Mouse (Mus musculus) MEL (cell line): ENCODE measurements around the gene Rer1. TPM values are rescaled to one million over a fixed set of nuclear protein-coding genes. Genes with fewer than 3 reads are reported as not detected.
A peak's percentile ranks its signal among the peaks of the same experiment; 100 is the strongest.

Source experiments
- DNase-seq: peaks from one replicate; pipeline ENCODE4 v3.0.0; 2011; ENCODE audit warnings: low read depth, low spot score
- H3K27ac ChIP-seq: 2 replicates; pipeline ENCODE4 v1.5.1; 2012; ENCODE audit warnings: low read depth, mild to moderate bottlenecking, control low read depth, low read length, moderate library complexity; ENCODE audit not compliant: control insufficient read depth
- H3K27me3 ChIP-seq, 2 experiments: fragments of 150-350 bp in 1 of 2; sonication (generic) in 1 of 2; 2 replicates each; pipeline ENCODE4 v1.6.1; 2012; ENCODE audit warnings: low read length in 2 of 2, mild to moderate bottlenecking in 2 of 2, improper control_type of control experiment in 1 of 2, moderate library complexity in 1 of 2; ENCODE audit not compliant: insufficient read depth in 2 of 2, control insufficient read depth in 1 of 2
- H3K36me3 ChIP-seq, 2 experiments: 2 replicates each; pipeline ENCODE4 v1.6.1; 2012 to 2014; ENCODE audit warnings: low read length in 2 of 2, improper control_type of control experiment in 1 of 2, inconsistent platforms in 1 of 2, mild to moderate bottlenecking in 1 of 2; ENCODE audit not compliant: insufficient read depth in 2 of 2, control insufficient read depth in 1 of 2
- H3K4me1 ChIP-seq, 2 experiments: fragments of 150-350 bp in 1 of 2; sonication (generic) in 1 of 2; 2 replicates each; pipeline ENCODE4 v1.6.1; 2012; ENCODE audit warnings: low read length in 2 of 2, improper control_type of control experiment in 1 of 2, mild to moderate bottlenecking in 1 of 2; ENCODE audit not compliant: insufficient read depth in 2 of 2, control insufficient read depth in 1 of 2
- H3K4me3 ChIP-seq, 2 experiments: fragments of 150-350 bp in 1 of 2; sonication (generic) in 1 of 2; 2 replicates each; pipeline ENCODE4 v1.5.1; 2012; ENCODE audit warnings: low read depth in 2 of 2, low read length in 2 of 2, mild to moderate bottlenecking in 2 of 2, moderate library complexity in 2 of 2, control low read depth in 1 of 2, improper control_type of control experiment in 1 of 2; ENCODE audit not compliant: control insufficient read depth in 1 of 2, insufficient read depth in 1 of 2
- H3K79me2 ChIP-seq: 2 replicates; pipeline ENCODE4 v1.6.1; 2012; ENCODE audit warnings: mild to moderate bottlenecking, low read length, moderate library complexity; ENCODE audit not compliant: control insufficient read depth, poor library complexity, insufficient read depth
- H3K9ac ChIP-seq: 2 replicates; pipeline ENCODE4 v1.6.1; 2012; ENCODE audit warnings: low read depth, mild to moderate bottlenecking, control low read depth, low read length, moderate library complexity; ENCODE audit not compliant: control insufficient read depth, poor library complexity, severe bottlenecking
- H3K9me3 ChIP-seq: fragments of 150-350 bp; sonication (generic); replicated peaks from 2 replicates; pipeline ENCODE4 v1.6.1; 2012; ENCODE audit warnings: mild to moderate bottlenecking, low read length, improper control_type of control experiment, moderate library complexity; ENCODE audit not compliant: insufficient read depth
- BHLHE40 ChIP-seq: IDR thresholded peaks from 2 replicates; pipeline ENCODE4 v1.6.1; 2012; ENCODE audit warnings: low read depth, mild to moderate bottlenecking, inconsistent platforms, low read length, improper control_type of control experiment, borderline replicate concordance
- CHD1 ChIP-seq: IDR thresholded peaks from 2 replicates; pipeline ENCODE4 v1.6.1; 2012; ENCODE audit warnings: low read depth, mild to moderate bottlenecking, inconsistent platforms, low read length, improper control_type of control experiment
- CHD2 ChIP-seq: IDR thresholded peaks from 2 replicates; pipeline ENCODE4 v1.6.1; 2011; ENCODE audit warnings: low read length, improper control_type of control experiment
- CTCF ChIP-seq, 3 experiments: IDR thresholded peaks in 2 of 3; conservative IDR thresholded peaks in 1 of 3; 2 replicates each; pipeline ENCODE4 v1.5.1; 2011 to 2012; ENCODE audit warnings: low read length in 3 of 3, low read depth in 2 of 3, mild to moderate bottlenecking in 2 of 3, improper control_type of control experiment in 1 of 3, inconsistent platforms in 1 of 3, mixed read lengths in 1 of 3, moderate library complexity in 1 of 3; ENCODE audit not compliant: control insufficient read depth in 1 of 3, insufficient read depth in 1 of 3, poor library complexity in 1 of 3, severe bottlenecking in 1 of 3
- E2F4 ChIP-seq: IDR thresholded peaks from 2 replicates; pipeline ENCODE4 v1.6.1; 2011; ENCODE audit warnings: low read depth, low read length, improper control_type of control experiment, borderline replicate concordance
- ETS1 ChIP-seq: IDR thresholded peaks from 2 replicates; pipeline ENCODE4 v1.6.1; 2012; ENCODE audit warnings: low read depth, mild to moderate bottlenecking, inconsistent platforms, low read length, improper control_type of control experiment, moderate library complexity
- GABPA ChIP-seq: IDR thresholded peaks from 2 replicates; pipeline ENCODE4 v1.6.1; 2012; ENCODE audit warnings: low read depth, mild to moderate bottlenecking, inconsistent platforms, low read length, improper control_type of control experiment, moderate library complexity
- GATA1 ChIP-seq: IDR thresholded peaks from 2 replicates; pipeline ENCODE4 v1.6.1; 2011; ENCODE audit warnings: low read depth, low read length, improper control_type of control experiment
- HCFC1 ChIP-seq: IDR thresholded peaks from 2 replicates; pipeline ENCODE4 v1.6.1; 2012; ENCODE audit warnings: low read depth, mild to moderate bottlenecking, inconsistent platforms, low read length, improper control_type of control experiment, moderate library complexity
- MAFK ChIP-seq: IDR thresholded peaks from 2 replicates; pipeline ENCODE4 v1.6.1; 2011; ENCODE audit warnings: low read depth, mild to moderate bottlenecking, low read length, improper control_type of control experiment, borderline replicate concordance
- MAX ChIP-seq: IDR thresholded peaks from 2 replicates; pipeline ENCODE4 v1.6.1; 2011; ENCODE audit warnings: low read length, improper control_type of control experiment
- MAZ ChIP-seq: IDR thresholded peaks from 2 replicates; pipeline ENCODE4 v1.6.1; 2012; ENCODE audit warnings: low read depth, mild to moderate bottlenecking, inconsistent platforms, low read length, improper control_type of control experiment
- MXI1 ChIP-seq: IDR thresholded peaks from 2 replicates; pipeline ENCODE4 v1.6.1; 2011; ENCODE audit warnings: mild to moderate bottlenecking, low read depth, low read length, improper control_type of control experiment
- MYB ChIP-seq: IDR thresholded peaks from 2 replicates; pipeline ENCODE4 v1.6.1; 2011; ENCODE audit warnings: mild to moderate bottlenecking, low read depth, low read length, improper control_type of control experiment
- MYC ChIP-seq: IDR thresholded peaks from 2 replicates; pipeline ENCODE4 v1.6.1; 2011; ENCODE audit warnings: low read depth, mild to moderate bottlenecking, low read length, improper control_type of control experiment, moderate library complexity
- NELFE ChIP-seq: IDR thresholded peaks from 2 replicates; pipeline ENCODE4 v1.6.1; 2011; ENCODE audit warnings: low read depth, low read length, improper control_type of control experiment
- NRF1 ChIP-seq: IDR thresholded peaks from 2 replicates; pipeline ENCODE4 v1.6.1; 2014; ENCODE audit warnings: low read depth, mild to moderate bottlenecking, inconsistent platforms, low read length, improper control_type of control experiment, moderate library complexity; ENCODE audit not compliant: poor library complexity, insufficient read depth, severe bottlenecking
- POLR2A ChIP-seq, 2 experiments: IDR thresholded peaks; 2 replicates each; pipeline ENCODE4 v1.6.1; 2011 to 2012; ENCODE audit warnings: low read length in 2 of 2, mild to moderate bottlenecking in 2 of 2, control low read depth in 1 of 2, improper control_type of control experiment in 1 of 2, low read depth in 1 of 2, moderate library complexity in 1 of 2; ENCODE audit not compliant: control insufficient read depth in 1 of 2, insufficient read depth in 1 of 2, poor library complexity in 1 of 2
- POLR2AphosphoS2 ChIP-seq: IDR thresholded peaks from 2 replicates; pipeline ENCODE4 v1.6.1; 2011; ENCODE audit warnings: low read length, improper control_type of control experiment
- RAD21 ChIP-seq: IDR thresholded peaks from 2 replicates; pipeline ENCODE4 v1.6.1; 2011; ENCODE audit warnings: mild to moderate bottlenecking, low read depth, low read length, improper control_type of control experiment
- SIN3A ChIP-seq: IDR thresholded peaks from 2 replicates; pipeline ENCODE4 v1.6.1; 2012; ENCODE audit warnings: low read length, improper control_type of control experiment, inconsistent platforms
- SMC3 ChIP-seq: IDR thresholded peaks from 2 replicates; pipeline ENCODE4 v1.6.1; 2011; ENCODE audit warnings: low read depth, low read length, improper control_type of control experiment
- TCF12 ChIP-seq: IDR thresholded peaks from 2 replicates; pipeline ENCODE4 v1.6.1; 2014; ENCODE audit warnings: low read depth, mild to moderate bottlenecking, inconsistent platforms, low read length, improper control_type of control experiment, moderate library complexity
- USF1 ChIP-seq: IDR thresholded peaks from 2 replicates; pipeline ENCODE4 v1.6.1; 2014; ENCODE audit warnings: low read depth, mild to moderate bottlenecking, inconsistent platforms, low read length, improper control_type of control experiment, moderate library complexity
- ZC3H11A ChIP-seq: IDR thresholded peaks from 2 replicates; pipeline ENCODE4 v1.6.1; 2012; ENCODE audit warnings: low read depth, mild to moderate bottlenecking, inconsistent platforms, low read length, improper control_type of control experiment
- ZMIZ1 ChIP-seq: IDR thresholded peaks from 2 replicates; pipeline ENCODE4 v1.6.1; 2012; ENCODE audit warnings: low read depth, mild to moderate bottlenecking, inconsistent platforms, low read length, improper control_type of control experiment, moderate library complexity
- ZNF384 ChIP-seq: IDR thresholded peaks from 2 replicates; pipeline ENCODE4 v1.6.1; 2012; ENCODE audit warnings: low read depth, mild to moderate bottlenecking, inconsistent platforms, low read length, improper control_type of control experiment
- polyA plus RNA-seq, 2 experiments: library from polyadenylated mRNA; stranded (reverse) in 1 of 2; unstranded in 1 of 2; fragments of >175 nt in 1 of 2; fragments of >200 nt in 1 of 2; gene quantifications; 2 replicates each; pipeline versions ENCODE4 v1.2.1 to v1.2.4; 2012; ENCODE audit warnings: low replicate concordance in 2 of 2, low read depth in 1 of 2; ENCODE audit not compliant: insufficient read length in 2 of 2, insufficient read depth in 1 of 2, missing spikeins in 1 of 2
- total RNA-seq: library from RNA; depleted of rRNA; stranded (reverse); fragments of 300-350 nt; gene quantifications from 2 replicates; pipeline ENCODE4 v1.2.3, GENCODE M21; 2012

Gene Rer1
- total and polyA plus RNA-seq, 3 experiments: 114 to 379 (median 140) TPM

GRCm38 (mm10) chr4:155066834-155067522, 19.2 kb downstream of the Rer1 start, which contains the start of gene Pex10:
Gene Pex10 (plus strand): TSS chr4:155067016.
- Histone ChIP-seq H3K4me1 (peaks cover 0 to 8% of the 10 kb centered on the region in 2 experiments; a peak in 1 of 4 replicates), H3K36me3 (peaks cover 0 to 7% of the 10 kb centered on the region in 2 experiments; a peak in 3 of 4 replicates), H3K9ac (peak within 1 kb of the TSS; percentile 83), H3K4me3 (peak within 1 kb of the TSS; percentile 76 to 80), H3K79me2 (peaks cover 9% of the 10 kb centered on the region), H3K27ac (peak within 1 kb of the TSS; percentile 52), H3K9me3 (no peaks in the 10 kb centered on the region), H3K27me3 (no peaks in the 10 kb centered on the region)
- DNase-seq: peak; percentile 97
- TF ChIP-seq HCFC1 (peak; percentile 74), USF1 (peak; percentile 57; the same call in 1 of the 2 replicates), TCF12 (peak; percentile 45; the same call in 1 of the 2 replicates), CHD1 (no peak), MAZ (no peak), MAFK (no peak), GATA1 (no peak), NRF1 (peak; percentile 97), MYC (peak; percentile 64), POLR2AphosphoS2 (peak; percentile 81), ZMIZ1 (0 out of 2 replicates have a peak, but pooled peaks have one; percentile 66), POLR2A (IDR thresholded peaks at IDR 0.05; ENCODE audit: control insufficient read depth in 1 of 2, insufficient read depth in 1 of 2, low read depth in 1 of 2, low read length in 2 of 2, poor library complexity in 1 of 2) (peak; percentile 91 to 92), NELFE (peak; percentile 90), MXI1 (peak; percentile 60), MYB (no peak), SIN3A (peak; percentile 50)

- H3K4me1 ChIP-seq: peaks cover 0 to 8% of the 10 kb centered on the region in 2 experiments; a peak in 1 of 4 replicates
- TF ChIP-seq MAX (peak; percentile 89), CHD2 (no peak), ZMIZ1 (no peak), MXI1 (peak; percentile 89), BHLHE40 (peak; percentile 29; the same call in 1 of the 2 replicates), NRF1 (no peak), ZC3H11A (peak; percentile 88), CTCF (IDR thresholded peaks at IDR 0.05 in 2 of 3, conservative IDR thresholded peaks at IDR 0.05 in 1 of 3; ENCODE audit: control insufficient read depth in 1 of 3, insufficient read depth in 1 of 3, low read depth in 2 of 3, low read length in 3 of 3, poor library complexity in 1 of 3, severe bottlenecking in 1 of 3) (peak; percentile 65 to 98 (median 78)), TCF12 (no peak), RAD21 (peak; percentile 99), ETS1 (peak; percentile 8; the same call in 1 of the 2 replicates), MAFK (no peak), POLR2AphosphoS2 (no peak), MYB (peak; percentile 52; the same call in 1 of the 2 replicates), SMC3 (peak; percentile 95), ZNF384 (0 out of 2 replicates have a peak, but pooled peaks have one; percentile 11), SIN3A (peak; percentile 16; the same call in 1 of the 2 replicates), USF1 (peak; percentile 82), E2F4 (0 out of 2 replicates have a peak, but pooled peaks have one; percentile 36), GABPA (no peak)
Measured at GRCm38 (mm10) chr4:155065970-155066833, 20.0 kb downstream of the Rer1 start.

More at GRCm38 (mm10) chr4:155065970-155066833, 20.0 kb downstream of the Rer1 start:
- peaks cover 9% of the 10 kb centered on the region for H3K79me2 ChIP-seq
- H3K36me3 ChIP-seq: peaks cover 0 to 7% of the 10 kb centered on the region in 2 experiments; a peak in 3 of 4 replicates
- peak; percentile 93 for DNase-seq
- H3K27ac ChIP-seq: peak overlapping the region; percentile 49
- H3K4me3 ChIP-seq: peak overlapping the region; percentile 44 to 63
- no peaks in the 10 kb centered on the region for H3K9me3 ChIP-seq
- peak overlapping the region; percentile 40 for H3K9ac ChIP-seq
- H3K27me3 ChIP-seq: no peaks in the 10 kb centered on the region
